Mouse (Mus musculus): Measurements from ENCODE around the gene Dhx36. TPM values are rescaled to one million over a fixed set of nuclear protein-coding genes. Genes with fewer than 3 reads are reported as not detected.

Gene Dhx36
- 33.1 and 34.1 TPM in 2 replicates for polyA plus RNA-seq (2012; rRNA removed)

- H3K4me1 ChIP-seq (ENCODE audit: control insufficient read depth, insufficient read depth, low read length), result peaks cover 2% of the 10 kb centered on the region; the same call in 1 of the 2 replicates
- H3K4me3 ChIP-seq (ENCODE audit: insufficient read depth, low read length), result peak within 1 kb of the TSS; percentile 87
- no peak for TF ChIP-seq CTCF (IDR thresholded peaks at IDR 0.05; ENCODE audit: extremely low read depth, insufficient read depth, low read length)
- peak; percentile 59; the same call in 1 of the 2 replicates for TF ChIP-seq POLR2A (IDR thresholded peaks at IDR 0.05; ENCODE audit: extremely low read depth, insufficient read depth, low read length)
- no peak within 1 kb of the TSS for H3K27ac ChIP-seq (ENCODE audit: insufficient read depth, low read length)
Measured at GRCm38 (mm10) chr3:62506488-62507205, at the start of gene Dhx36. Gene Dhx36 (minus strand): TSS chr3:62507004.

DNA sequence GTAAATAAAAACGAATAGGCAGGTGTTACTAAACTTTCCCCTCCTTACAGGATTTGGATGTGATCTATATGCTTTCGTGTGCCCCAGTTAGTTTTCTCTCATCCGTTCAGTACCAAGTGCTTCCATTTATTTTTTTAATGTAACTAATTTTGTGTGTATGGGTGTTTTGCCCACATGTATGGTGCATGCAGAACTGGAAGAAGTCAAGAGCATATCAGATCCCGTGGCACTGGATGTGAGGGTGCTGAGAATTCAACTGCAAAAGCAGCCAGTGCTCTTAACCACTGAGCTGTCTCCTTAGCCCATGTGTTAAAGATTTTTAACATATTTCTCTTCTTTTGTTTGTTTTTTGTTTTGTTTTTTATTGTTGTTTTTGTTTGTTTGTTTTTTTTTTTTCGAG is 20.8 kb upstream of the Dhx36 start:
- TF ChIP-seq CTCF (IDR thresholded peaks at IDR 0.05; ENCODE audit: extremely low read depth, insufficient read depth, low read length), result no peak
- H3K4me3 ChIP-seq (ENCODE audit: insufficient read depth, low read length), result no peak overlapping the region

DNA sequence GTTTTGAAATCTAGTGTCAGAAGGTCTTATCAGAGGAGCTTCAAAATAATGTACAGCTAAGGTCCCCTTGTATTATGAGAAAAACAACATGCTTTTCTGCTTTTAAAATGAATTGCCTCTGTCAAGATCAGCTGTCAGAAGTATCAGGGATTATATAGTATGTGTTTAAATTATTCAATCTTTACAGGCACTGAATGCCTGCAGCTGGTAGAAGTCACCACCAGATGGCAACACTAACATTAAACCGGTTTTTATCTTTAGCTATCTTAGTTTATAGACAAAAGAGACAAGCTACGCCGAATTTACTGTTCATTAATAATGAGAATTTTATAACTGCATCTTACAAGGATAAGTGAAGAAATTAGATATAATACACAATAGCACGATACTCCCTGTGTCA is 20.4 kb upstream of the Dhx36 start:
- TF ChIP-seq CTCF (IDR thresholded peaks at IDR 0.05; ENCODE audit: extremely low read depth, insufficient read depth, low read length) (peak; percentile 27; the same call in 1 of the 2 replicates), POLR2A (IDR thresholded peaks at IDR 0.05; ENCODE audit: extremely low read depth, insufficient read depth, low read length) (no peak)
- Histone ChIP-seq H3K4me3 (ENCODE audit: insufficient read depth, low read length) (no peak overlapping the region), H3K4me1 (ENCODE audit: control insufficient read depth, insufficient read depth, low read length) (no peaks in the 10 kb centered on the region), H3K27ac (ENCODE audit: insufficient read depth, low read length) (no peak overlapping the region)

More for the DNA sequence above, 20.8 kb upstream of the Dhx36 start:
- H3K4me1 ChIP-seq (ENCODE audit: control insufficient read depth, insufficient read depth, low read length), result no peaks in the 10 kb centered on the region
- no peak overlapping the region for H3K27ac ChIP-seq (ENCODE audit: insufficient read depth, low read length)

DNA sequence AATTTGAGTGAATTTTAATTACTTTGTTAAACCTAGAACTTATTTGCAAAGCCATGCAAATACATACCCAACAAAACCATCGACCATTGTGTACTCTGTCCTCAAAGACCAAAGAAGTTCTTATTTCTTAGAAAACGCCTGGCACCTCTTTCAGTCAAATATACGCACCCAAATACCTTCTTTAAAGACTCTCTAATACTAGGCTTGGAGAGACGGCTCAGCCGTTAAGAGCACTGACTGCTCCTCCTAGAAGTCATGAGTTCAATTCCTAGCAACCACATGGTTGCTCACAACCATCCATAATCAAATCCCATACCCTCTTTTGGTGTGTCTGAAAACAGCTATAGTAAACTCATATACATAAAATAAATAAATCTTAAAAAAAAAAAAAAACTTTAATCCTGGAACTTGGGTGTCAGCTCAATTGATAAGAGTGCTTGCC is 423 bp upstream of the Dhx36 start:
- Histone ChIP-seq H3K4me1 (ENCODE audit: control insufficient read depth, insufficient read depth, low read length) (peaks cover 2% of the 10 kb centered on the region; the same call in 1 of the 2 replicates), H3K4me3 (ENCODE audit: insufficient read depth, low read length) (peak overlapping the region; percentile 87; the same call in 1 of the 2 replicates), H3K27ac (ENCODE audit: insufficient read depth, low read length) (no peak overlapping the region)
- TF ChIP-seq CTCF (IDR thresholded peaks at IDR 0.05; ENCODE audit: extremely low read depth, insufficient read depth, low read length) (no peak), POLR2A (IDR thresholded peaks at IDR 0.05; ENCODE audit: extremely low read depth, insufficient read depth, low read length) (no peak)

GRCm38 (mm10) chr3:62505166-62505900 is 1.5 kb downstream of the Dhx36 start:
- Histone ChIP-seq H3K4me3 (ENCODE audit: insufficient read depth, low read length) (peak overlapping the region; percentile 87; the same call in 1 of the 2 replicates), H3K27ac (ENCODE audit: insufficient read depth, low read length) (no peak overlapping the region), H3K4me1 (ENCODE audit: control insufficient read depth, insufficient read depth, low read length) (peaks cover 2% of the 10 kb centered on the region; the same call in 1 of the 2 replicates)
- TF ChIP-seq CTCF (IDR thresholded peaks at IDR 0.05; ENCODE audit: extremely low read depth, insufficient read depth, low read length), result no peak

DNA sequence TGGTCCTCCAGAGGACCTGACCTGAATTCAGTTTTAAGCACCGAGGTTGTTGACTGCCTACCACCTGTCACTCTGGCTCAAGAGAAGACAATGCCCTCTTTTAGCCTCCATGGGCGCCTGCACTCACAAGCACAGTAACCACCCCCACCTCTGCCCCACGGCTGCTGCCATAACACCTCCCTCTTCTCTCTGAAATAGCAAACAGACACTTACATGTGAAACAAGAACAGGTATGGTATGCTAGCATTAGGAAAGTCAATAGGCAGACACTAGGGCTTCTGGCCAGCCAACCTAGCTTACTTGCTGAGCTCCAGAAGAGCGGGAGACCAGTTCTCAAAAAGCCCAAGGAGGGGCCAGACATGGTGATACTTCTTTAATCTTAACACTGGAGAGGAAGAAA is 7.5 kb downstream of the Dhx36 start:
- no peak for TF ChIP-seq CTCF (IDR thresholded peaks at IDR 0.05; ENCODE audit: extremely low read depth, insufficient read depth, low read length)
- TF ChIP-seq POLR2A (IDR thresholded peaks at IDR 0.05; ENCODE audit: extremely low read depth, insufficient read depth, low read length), result no peak
- no peak overlapping the region for H3K4me3 ChIP-seq (ENCODE audit: insufficient read depth, low read length)
- H3K27ac ChIP-seq (ENCODE audit: insufficient read depth, low read length), result no peak overlapping the region
- H3K4me1 ChIP-seq (ENCODE audit: control insufficient read depth, insufficient read depth, low read length), result no peaks in the 10 kb centered on the region

GRCm38 (mm10) chr3:62492568-62492967 is 14.2 kb downstream of the Dhx36 start:
- TF ChIP-seq CTCF (IDR thresholded peaks at IDR 0.05; ENCODE audit: extremely low read depth, insufficient read depth, low read length) (no peak), POLR2A (IDR thresholded peaks at IDR 0.05; ENCODE audit: extremely low read depth, insufficient read depth, low read length) (no peak)
- Histone ChIP-seq H3K27ac (ENCODE audit: insufficient read depth, low read length) (no peak overlapping the region), H3K4me3 (ENCODE audit: insufficient read depth, low read length) (no peak overlapping the region), H3K4me1 (ENCODE audit: control insufficient read depth, insufficient read depth, low read length) (no peaks in the 10 kb centered on the region)

GRCm38 (mm10) chr3:62484340-62484739 is 22.5 kb downstream of the Dhx36 start:
- no peak for TF ChIP-seq POLR2A (IDR thresholded peaks at IDR 0.05; ENCODE audit: extremely low read depth, insufficient read depth, low read length)
- no peak for TF ChIP-seq CTCF (IDR thresholded peaks at IDR 0.05; ENCODE audit: extremely low read depth, insufficient read depth, low read length)
- no peaks in the 10 kb centered on the region for H3K4me1 ChIP-seq (ENCODE audit: control insufficient read depth, insufficient read depth, low read length)
- H3K27ac ChIP-seq (ENCODE audit: insufficient read depth, low read length), result no peak overlapping the region
- H3K4me3 ChIP-seq (ENCODE audit: insufficient read depth, low read length), result no peak overlapping the region

DNA sequence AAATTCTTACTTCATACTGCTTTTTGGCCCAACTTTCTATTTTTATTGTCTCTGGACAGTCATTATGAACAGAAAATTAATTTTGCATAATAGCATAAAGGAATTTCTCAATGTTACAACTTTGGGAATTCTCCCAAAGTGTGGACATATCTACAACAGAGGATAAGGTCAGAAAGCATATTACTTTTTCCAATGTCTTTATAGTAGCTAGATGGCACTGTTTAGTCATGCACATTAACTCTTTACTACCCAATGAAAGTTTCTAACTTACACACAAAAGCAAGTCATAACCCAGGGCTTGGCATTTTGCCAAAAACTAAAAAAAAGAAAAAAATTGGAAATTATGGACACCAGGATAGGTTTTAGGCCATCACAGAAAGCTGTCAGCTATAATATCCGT is 36.6 kb downstream of the Dhx36 start:
- Histone ChIP-seq H3K27ac (ENCODE audit: insufficient read depth, low read length) (no peak overlapping the region), H3K4me1 (ENCODE audit: control insufficient read depth, insufficient read depth, low read length) (no peaks in the 10 kb centered on the region), H3K4me3 (ENCODE audit: insufficient read depth, low read length) (no peak overlapping the region)
- TF ChIP-seq POLR2A (IDR thresholded peaks at IDR 0.05; ENCODE audit: extremely low read depth, insufficient read depth, low read length) (no peak), CTCF (IDR thresholded peaks at IDR 0.05; ENCODE audit: extremely low read depth, insufficient read depth, low read length) (no peak)

DNA sequence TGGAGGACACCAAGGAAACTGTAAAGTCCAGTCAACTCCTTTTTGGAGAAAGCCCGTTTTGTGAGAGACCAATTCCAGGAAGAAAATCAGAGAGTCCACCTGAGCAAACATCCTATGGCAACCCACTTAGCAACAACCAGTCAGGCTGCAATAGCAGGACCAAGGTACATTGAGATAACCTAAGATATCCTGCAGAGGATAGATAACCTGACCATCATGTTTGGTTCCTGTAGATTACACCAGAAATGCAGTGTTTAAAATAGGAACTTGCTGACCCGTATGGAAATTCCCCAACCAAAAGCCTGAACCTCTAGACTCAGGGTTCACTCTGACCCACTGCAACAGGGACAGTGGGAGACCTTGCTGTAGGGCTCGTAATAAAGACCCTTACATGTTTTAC is 42.5 kb downstream of the Dhx36 start:
- TF ChIP-seq POLR2A (IDR thresholded peaks at IDR 0.05; ENCODE audit: extremely low read depth, insufficient read depth, low read length), result no peak
- no peak for TF ChIP-seq CTCF (IDR thresholded peaks at IDR 0.05; ENCODE audit: extremely low read depth, insufficient read depth, low read length)
- Histone ChIP-seq H3K4me1 (ENCODE audit: control insufficient read depth, insufficient read depth, low read length) (no peaks in the 10 kb centered on the region), H3K4me3 (ENCODE audit: insufficient read depth, low read length) (no peak overlapping the region), H3K27ac (ENCODE audit: insufficient read depth, low read length) (no peak overlapping the region)
